Mouse (Mus musculus): ENCODE measurements around the gene Lman2. TPM values are rescaled to one million over a fixed set of nuclear protein-coding genes. Genes with fewer than 3 reads are reported as not detected.

The Lman2 gene
- polyA plus RNA-seq, 1 experiment = 62.1 TPM

- H3K9me3 ChIP-seq = peaks cover 3% of the 10 kb centered on the region; the same call in 1 of the 2 replicates
- H3K4me1 ChIP-seq = peaks cover 39% of the 10 kb centered on the region
- H3K4me3 ChIP-seq (replicated peaks) = no peak overlapping the region
- TF ChIP-seq GATA1 (IDR thresholded peaks at IDR 0.05; ENCODE audit: borderline replicate concordance, low read length) (no peak), FLI1 (IDR thresholded peaks at IDR 0.05; ENCODE audit: low read length) (no peak)
- H3K27me3 ChIP-seq (replicated peaks) = peaks cover 87% of the 10 kb centered on the region
- H3K36me3 ChIP-seq (replicated peaks; ENCODE audit: low read length) = no peaks in the 10 kb centered on the region
These were observed 37.4 kb upstream of the Lman2 start for GRCm38 (mm10) chr13:55400039-55400346.

DNA sequence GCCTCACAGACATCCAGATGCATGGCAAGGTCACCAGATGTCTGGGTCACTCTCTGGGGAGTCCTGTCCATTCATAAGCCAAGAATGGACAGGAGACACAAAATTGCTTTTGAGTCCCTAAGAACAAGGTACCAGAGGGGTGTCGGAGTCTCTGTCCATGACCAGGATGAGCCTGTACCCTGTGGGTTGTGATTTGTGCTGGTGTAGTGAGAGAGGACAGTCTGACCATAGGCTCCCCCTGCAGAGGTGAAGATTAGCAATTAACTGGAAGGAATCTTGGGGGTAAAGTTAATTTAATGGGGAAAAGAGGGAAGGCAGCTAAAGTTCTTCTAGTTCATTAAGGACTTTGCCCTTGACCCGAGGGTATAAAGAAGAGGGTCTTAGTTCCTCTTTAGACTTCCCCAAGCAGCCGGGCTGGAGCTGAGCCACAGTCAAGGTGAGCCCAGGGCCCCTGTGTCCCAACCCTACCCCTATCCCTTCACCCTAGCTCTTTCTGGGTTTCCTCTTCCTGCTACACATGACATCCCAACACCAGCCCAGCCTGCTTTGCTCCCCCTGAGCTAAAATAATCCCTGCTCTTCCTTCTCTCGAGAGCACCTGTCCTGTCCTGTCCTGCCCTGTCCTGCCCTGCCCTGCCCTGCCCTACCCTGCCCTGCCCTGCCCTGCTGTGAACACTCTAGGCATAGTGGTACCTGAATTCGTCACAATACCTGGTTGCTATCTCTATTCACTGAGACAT, 36.9 kb upstream of the Lman2 start:
- Histone ChIP-seq H3K9me3 (peaks cover 3% of the 10 kb centered on the region; the same call in 1 of the 2 replicates), H3K36me3 (replicated peaks; ENCODE audit: low read length) (no peaks in the 10 kb centered on the region), H3K4me3 (replicated peaks) (no peak overlapping the region), H3K4me1 (peaks cover 35% of the 10 kb centered on the region), H3K27me3 (replicated peaks) (peaks cover 87% of the 10 kb centered on the region)
- TF ChIP-seq GATA1 (IDR thresholded peaks at IDR 0.05; ENCODE audit: borderline replicate concordance, low read length) (no peak), FLI1 (IDR thresholded peaks at IDR 0.05; ENCODE audit: low read length) (no peak)

GRCm38 (mm10) chr13:55398088-55398487, 35.5 kb upstream of the Lman2 start, which contains the start of gene Slc34a1:
Slc34a1 (plus strand) TSS chr13:55398187.
- Histone ChIP-seq H3K36me3 (replicated peaks; ENCODE audit: low read length) (no peaks in the 10 kb centered on the region), H3K4me1 (peaks cover 28% of the 10 kb centered on the region), H3K4me3 (replicated peaks) (no peak within 1 kb of the TSS), H3K27me3 (replicated peaks) (peaks cover 77% of the 10 kb centered on the region), H3K9me3 (peaks cover 3% of the 10 kb centered on the region; the same call in 1 of the 2 replicates)
- TF ChIP-seq GATA1 (IDR thresholded peaks at IDR 0.05; ENCODE audit: borderline replicate concordance, low read length) (no peak), FLI1 (IDR thresholded peaks at IDR 0.05; ENCODE audit: low read length) (no peak)

DNA sequence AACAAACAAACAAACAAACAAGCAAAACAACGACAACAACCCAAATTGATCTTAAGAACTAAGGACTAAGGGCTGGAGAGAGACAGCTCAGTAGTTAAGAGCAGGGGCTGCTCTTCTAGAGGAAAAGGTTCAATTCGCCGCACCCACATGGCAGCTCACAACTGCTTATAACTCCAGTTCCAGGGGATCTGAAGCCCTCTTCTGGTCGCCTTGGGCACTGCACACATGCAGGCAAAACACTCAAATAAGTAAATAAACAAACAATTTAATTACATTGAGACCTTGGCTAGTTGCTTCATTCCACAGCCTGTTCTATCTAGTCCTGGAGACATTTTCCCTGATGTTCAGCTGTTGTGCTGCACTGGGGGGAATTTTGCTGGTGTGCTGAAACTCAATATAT, 30.4 kb upstream of the Lman2 start:
- H3K27me3 ChIP-seq (replicated peaks) = peaks cover 38% of the 10 kb centered on the region
- TF ChIP-seq FLI1 (IDR thresholded peaks at IDR 0.05; ENCODE audit: low read length) (no peak), GATA1 (IDR thresholded peaks at IDR 0.05; ENCODE audit: borderline replicate concordance, low read length) (no peak)

DNA sequence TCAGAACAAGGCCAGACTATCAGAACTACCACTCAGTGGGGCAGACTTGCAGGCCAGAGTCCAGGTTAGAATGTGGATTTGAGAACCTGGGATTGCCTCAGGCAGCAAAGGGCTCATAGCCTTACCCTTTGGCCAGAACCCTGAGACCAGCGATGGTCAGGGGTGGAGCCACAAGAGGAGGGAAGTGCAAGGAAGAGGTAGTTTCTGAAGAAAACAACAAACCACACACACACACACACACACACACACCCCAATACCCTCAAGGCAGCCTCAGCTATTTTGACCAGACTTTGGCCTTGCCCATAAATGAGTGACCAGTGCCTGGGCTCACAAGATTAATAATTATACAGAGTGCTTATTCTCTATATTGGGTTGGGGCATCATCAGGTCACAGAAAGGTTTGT, 29.0 kb upstream of the Lman2 start:
- H3K4me1 ChIP-seq = peaks cover 4% of the 10 kb centered on the region; the same call in 1 of the 2 replicates
- TF ChIP-seq FLI1 (IDR thresholded peaks at IDR 0.05; ENCODE audit: low read length) = no peak
- no peak for TF ChIP-seq GATA1 (IDR thresholded peaks at IDR 0.05; ENCODE audit: borderline replicate concordance, low read length)
- peaks cover 24% of the 10 kb centered on the region for H3K9me3 ChIP-seq
- H3K27me3 ChIP-seq (replicated peaks) = peaks cover 29% of the 10 kb centered on the region
- no peak overlapping the region for H3K4me3 ChIP-seq (replicated peaks)
- peaks cover 7% of the 10 kb centered on the region for H3K36me3 ChIP-seq (replicated peaks; ENCODE audit: low read length)

More for the DNA sequence above, 30.4 kb upstream of the Lman2 start:
- H3K36me3 ChIP-seq (replicated peaks; ENCODE audit: low read length) = no peaks in the 10 kb centered on the region
- H3K4me3 ChIP-seq (replicated peaks) = no peak overlapping the region
- H3K4me1 ChIP-seq = peaks cover 8% of the 10 kb centered on the region
- peaks cover 15% of the 10 kb centered on the region for H3K9me3 ChIP-seq

DNA sequence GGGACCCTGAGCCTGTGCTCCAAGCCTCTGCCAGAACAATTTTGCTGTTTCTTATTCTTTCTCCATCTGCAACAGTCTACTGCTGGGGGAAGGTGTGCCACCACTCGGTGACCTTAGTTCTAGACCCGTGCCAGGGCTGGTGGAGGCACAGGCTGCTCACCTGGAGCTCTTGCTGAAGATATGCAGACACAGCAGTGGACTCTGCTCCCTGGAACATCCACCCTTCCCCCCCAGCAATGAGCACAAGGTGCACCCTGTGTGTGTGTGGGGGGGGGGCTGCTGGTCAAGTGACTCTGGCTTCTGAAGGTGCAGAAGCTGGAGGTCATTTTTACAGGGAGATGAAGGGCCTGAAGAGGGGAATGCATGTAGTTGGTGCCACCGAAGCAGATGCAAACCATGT, 28.1 kb upstream of the Lman2 start:
- Histone ChIP-seq H3K9me3 (peaks cover 33% of the 10 kb centered on the region), H3K4me3 (replicated peaks) (no peak overlapping the region), H3K4me1 (peaks cover 4% of the 10 kb centered on the region; the same call in 1 of the 2 replicates), H3K27me3 (replicated peaks) (peaks cover 21% of the 10 kb centered on the region), H3K36me3 (replicated peaks; ENCODE audit: low read length) (peaks cover 17% of the 10 kb centered on the region)
- no peak for TF ChIP-seq GATA1 (IDR thresholded peaks at IDR 0.05; ENCODE audit: borderline replicate concordance, low read length)
- TF ChIP-seq FLI1 (IDR thresholded peaks at IDR 0.05; ENCODE audit: low read length) = no peak

DNA sequence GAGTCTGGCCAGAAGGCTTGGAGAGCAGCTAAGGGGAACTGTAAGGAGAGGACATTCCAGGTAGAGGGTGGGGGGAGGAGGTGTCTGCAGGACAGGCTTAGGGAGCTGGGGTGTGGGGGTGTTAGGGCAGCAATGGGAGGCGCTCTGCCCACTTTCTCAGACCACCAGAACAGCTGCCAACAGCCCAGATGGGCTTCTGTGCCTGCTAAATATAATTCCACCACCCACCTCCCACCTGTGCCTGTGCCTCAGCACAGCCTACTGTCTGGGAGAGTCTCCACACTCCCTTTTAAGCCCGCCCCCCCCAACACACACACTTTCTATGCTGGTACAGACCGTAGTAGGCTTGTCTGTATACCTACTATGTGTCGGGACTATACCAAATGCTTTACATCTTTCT, 19.2 kb upstream of the Lman2 start:
- TF ChIP-seq GATA1 (IDR thresholded peaks at IDR 0.05; ENCODE audit: borderline replicate concordance, low read length) = no peak
- no peak for TF ChIP-seq FLI1 (IDR thresholded peaks at IDR 0.05; ENCODE audit: low read length)
- no peak overlapping the region for H3K4me3 ChIP-seq (replicated peaks)
- peaks cover 14% of the 10 kb centered on the region for H3K9me3 ChIP-seq
- peaks cover 92% of the 10 kb centered on the region for H3K36me3 ChIP-seq (replicated peaks; ENCODE audit: low read length)
- H3K27me3 ChIP-seq (replicated peaks) = no peaks in the 10 kb centered on the region
- H3K4me1 ChIP-seq = peaks cover 3% of the 10 kb centered on the region; the same call in 1 of the 2 replicates

DNA sequence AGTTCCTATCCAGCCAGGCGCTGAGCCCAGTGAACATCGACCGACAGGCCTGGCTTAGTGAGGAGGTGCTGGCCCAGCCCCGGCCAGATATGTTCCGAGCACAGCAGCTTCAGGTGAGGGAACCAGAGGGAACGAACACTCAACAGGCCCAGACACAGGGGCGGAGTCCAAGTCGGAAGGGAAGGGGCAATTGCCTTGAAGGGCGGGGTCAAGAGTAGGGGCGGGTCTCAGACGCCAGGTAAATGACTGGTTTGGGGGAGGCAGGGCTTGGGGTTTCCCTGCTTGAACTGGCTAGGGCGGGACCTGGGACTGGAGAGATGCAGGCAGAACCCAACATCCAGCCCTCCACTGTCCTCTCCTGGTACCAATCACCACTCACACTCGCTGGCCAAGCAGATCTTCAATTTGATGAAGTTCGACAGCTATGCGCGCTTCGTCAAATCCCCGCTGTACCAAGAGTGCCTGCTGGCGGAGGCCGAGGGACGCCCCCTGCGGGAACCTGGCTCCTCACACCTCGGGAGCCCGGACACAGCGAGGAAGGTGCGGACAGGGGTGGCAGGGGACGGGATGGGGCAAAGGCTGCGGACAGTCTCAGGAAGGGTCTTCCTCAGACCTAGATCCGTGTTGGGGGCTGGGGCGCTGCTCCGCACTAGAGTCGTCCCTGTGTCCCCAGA, 16.5 kb upstream of the Lman2 start:
- Histone ChIP-seq H3K4me1 (peaks cover 8% of the 10 kb centered on the region; the same call in 1 of the 2 replicates), H3K27me3 (replicated peaks) (peaks cover 4% of the 10 kb centered on the region), H3K36me3 (replicated peaks; ENCODE audit: low read length) (peaks cover 73% of the 10 kb centered on the region), H3K4me3 (replicated peaks) (no peak overlapping the region), H3K9me3 (no peaks in the 10 kb centered on the region)
- no peak for TF ChIP-seq FLI1 (IDR thresholded peaks at IDR 0.05; ENCODE audit: low read length)
- TF ChIP-seq GATA1 (IDR thresholded peaks at IDR 0.05; ENCODE audit: borderline replicate concordance, low read length) = no peak

DNA sequence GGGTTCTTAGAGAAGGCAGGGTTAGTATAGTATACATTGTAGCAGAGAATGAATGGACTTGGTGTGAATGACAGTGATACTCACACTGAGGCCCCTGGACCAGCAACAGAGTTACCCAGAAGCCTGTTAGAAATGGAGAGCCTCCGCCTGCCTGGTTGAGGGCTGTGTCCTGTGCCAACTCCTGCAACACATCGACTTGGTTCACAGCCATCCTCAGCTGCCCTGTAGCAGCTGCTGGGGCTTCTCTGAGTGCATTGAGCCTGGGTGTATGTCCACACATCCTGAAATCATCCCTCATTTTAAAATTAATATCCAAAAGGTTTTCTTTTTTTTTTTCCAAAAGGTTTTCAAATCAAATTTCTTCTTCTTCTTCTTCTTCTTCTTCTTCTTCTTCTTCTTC, 13.3 kb upstream of the Lman2 start:
- H3K4me1 ChIP-seq = peaks cover 34% of the 10 kb centered on the region
- H3K4me3 ChIP-seq (replicated peaks) = no peak overlapping the region
- no peaks in the 10 kb centered on the region for H3K9me3 ChIP-seq
- H3K36me3 ChIP-seq (replicated peaks; ENCODE audit: low read length) = peaks cover 43% of the 10 kb centered on the region
- H3K27me3 ChIP-seq (replicated peaks) = peaks cover 7% of the 10 kb centered on the region
- no peak for TF ChIP-seq GATA1 (IDR thresholded peaks at IDR 0.05; ENCODE audit: borderline replicate concordance, low read length)
- no peak for TF ChIP-seq FLI1 (IDR thresholded peaks at IDR 0.05; ENCODE audit: low read length)
